Mouse (Mus musculus) midbrain, embryonic 11.5 days (tissue): ENCODE measurements at regions not wholly inside any gene's neighbourhood (a gene's known extent, or its start where the extent isn't known, plus 50 kb on each side); places are given as distances from the start of the nearest gene placed in this dataset.

Experiments
- ATAC-seq: fragments of 200-750 bp; cut with Nextera tagmentation; 2 replicates; pipeline ENCODE4 v1.8.0; 2017; ENCODE audit warnings: moderate TSS enrichment, moderate library complexity; ENCODE audit not compliant: low FRiP score
- DNase-seq: peaks from one replicate; pipeline ENCODE4 v3.0.0; 2015; ENCODE audit warnings: low spot score; ENCODE audit errors: missing footprints
- H3K27ac ChIP-seq: fragments of 300-500 bp; sonication (generic); 2 replicates; pipeline ENCODE4 v1.5.1; 2014; ENCODE audit warnings: low read depth, low read length
- H3K27me3 ChIP-seq: fragments of 300-500 bp; sonication (generic); 2 replicates; pipeline ENCODE4 v1.6.1; 2014; ENCODE audit warnings: mild to moderate bottlenecking, low read length, moderate library complexity, mixed read lengths; ENCODE audit not compliant: control insufficient read depth, insufficient read depth
- H3K36me3 ChIP-seq: fragments of 300-500 bp; sonication (generic); 2 replicates; pipeline ENCODE4 v1.6.1; 2014; ENCODE audit warnings: mild to moderate bottlenecking, low read length, moderate library complexity, mixed read lengths; ENCODE audit not compliant: control insufficient read depth, insufficient read depth
- H3K4me1 ChIP-seq: fragments of 300-500 bp; sonication (generic); 2 replicates; pipeline ENCODE4 v1.6.1; 2014; ENCODE audit warnings: low read length; ENCODE audit not compliant: control insufficient read depth, insufficient read depth
- H3K4me2 ChIP-seq: fragments of 300-500 bp; sonication (generic); 2 replicates; pipeline ENCODE4 v1.6.1; 2014; ENCODE audit warnings: mild to moderate bottlenecking, moderate library complexity
- H3K4me3 ChIP-seq: fragments of 300-500 bp; sonication (generic); 2 replicates; pipeline ENCODE4 v1.5.1; 2014; ENCODE audit warnings: low read depth, low read length
- H3K9ac ChIP-seq: fragments of 300-500 bp; sonication (generic); 2 replicates; pipeline ENCODE4 v1.6.1; 2014; ENCODE audit warnings: low read length
- H3K9me3 ChIP-seq: fragments of 300-500 bp; sonication (generic); 2 replicates; pipeline ENCODE4 v1.6.1; 2016; ENCODE audit warnings: low read length; ENCODE audit not compliant: control insufficient read depth
- WGBS: fragments of 180-500 bp; shearing (Covaris S2); extraction: QIAGEN DNeasy Blood & Tissue Kit; methylation state at CpG from one replicate; pipeline ENCODE4 v1.1.7; 2014; 5-methylcytosine and 5-hydroxymethylcytosine counted together

GRCm38 (mm10) chr3:143599120-143599519, 605.9 kb downstream of the Lmo4 start:
- DNase-seq (peak; percentile 73), ATAC-seq (no peak)
- 50% methylated on average over 2 of the region's 2 CpGs for whole genome bisulfite sequencing
- H3K4me3 ChIP-seq: no peak overlapping the region
- no peaks in the 10 kb centered on the region; the same call in 1 of the 2 replicates for H3K27me3 ChIP-seq
- no peaks in the 10 kb centered on the region for H3K9me3 ChIP-seq
- peaks cover 8% of the 10 kb centered on the region; the same call in 1 of the 2 replicates for H3K4me1 ChIP-seq
- no peak overlapping the region for H3K9ac ChIP-seq
- no peak overlapping the region for H3K27ac ChIP-seq
- no peaks in the 10 kb centered on the region for H3K36me3 ChIP-seq
- no peak overlapping the region for H3K4me2 ChIP-seq

- ATAC-seq (peak; percentile 68), DNase-seq (peak; percentile 84)
- Histone ChIP-seq H3K27me3 (no peaks in the 10 kb centered on the region; the same call in 1 of the 2 replicates), H3K4me1 (peaks cover 8% of the 10 kb centered on the region; the same call in 1 of the 2 replicates), H3K9ac (no peak overlapping the region), H3K36me3 (no peaks in the 10 kb centered on the region), H3K27ac (no peak overlapping the region), H3K4me3 (no peak overlapping the region), H3K9me3 (no peaks in the 10 kb centered on the region), H3K4me2 (no peak overlapping the region)
- 10% methylated on average over 11 of the region's 11 CpGs for WGBS
These were observed 607.9 kb downstream of the Lmo4 start for GRCm38 (mm10) chr3:143596949-143597593.

- Histone ChIP-seq H3K27ac (no peak overlapping the region), H3K4me3 (no peak overlapping the region), H3K4me1 (peaks cover 8% of the 10 kb centered on the region; the same call in 1 of the 2 replicates), H3K9me3 (no peaks in the 10 kb centered on the region), H3K4me2 (no peak overlapping the region), H3K9ac (no peak overlapping the region), H3K27me3 (no peaks in the 10 kb centered on the region; the same call in 1 of the 2 replicates), H3K36me3 (no peaks in the 10 kb centered on the region)
- peak; percentile 73 for DNase-seq
- WGBS: 77% methylated on average over 5 of the region's 5 CpGs
- ATAC-seq: no peak
These were observed 608.9 kb downstream of the Lmo4 start for GRCm38 (mm10) chr3:143596011-143596683.

- Histone ChIP-seq H3K9me3 (no peaks in the 10 kb centered on the region), H3K4me3 (no peak overlapping the region), H3K27ac (no peak overlapping the region), H3K4me1 (peaks cover 8% of the 10 kb centered on the region; the same call in 1 of the 2 replicates), H3K4me2 (no peak overlapping the region), H3K36me3 (no peaks in the 10 kb centered on the region), H3K9ac (no peak overlapping the region), H3K27me3 (no peaks in the 10 kb centered on the region; the same call in 1 of the 2 replicates)
- no peak for ATAC-seq
- 88% methylated on average over 2 of the region's 2 CpGs for WGBS
- peak; percentile 51 for DNase-seq
These were observed 609.9 kb downstream of the Lmo4 start for GRCm38 (mm10) chr3:143595081-143595480.

GRCm38 (mm10) chr3:143594676-143595075, 610.3 kb downstream of the Lmo4 start:
- no peak overlapping the region for H3K4me2 ChIP-seq
- ATAC-seq (no peak), DNase-seq (peak; percentile 61)
- H3K4me1 ChIP-seq: peaks cover 8% of the 10 kb centered on the region; the same call in 1 of the 2 replicates
- H3K9ac ChIP-seq: no peak overlapping the region
- H3K9me3 ChIP-seq: no peaks in the 10 kb centered on the region
- H3K36me3 ChIP-seq: no peaks in the 10 kb centered on the region
- H3K27me3 ChIP-seq: no peaks in the 10 kb centered on the region; the same call in 1 of the 2 replicates
- H3K27ac ChIP-seq: no peak overlapping the region
- no peak overlapping the region for H3K4me3 ChIP-seq
- 83% methylated on average over 7 of the region's 7 CpGs for WGBS

GRCm38 (mm10) chr3:143586653-143587052, 618.4 kb downstream of the Lmo4 start:
- Histone ChIP-seq H3K4me1 (no peaks in the 10 kb centered on the region), H3K36me3 (no peaks in the 10 kb centered on the region), H3K27ac (no peak overlapping the region), H3K27me3 (no peaks in the 10 kb centered on the region), H3K4me3 (no peak overlapping the region), H3K4me2 (no peak overlapping the region), H3K9me3 (no peaks in the 10 kb centered on the region), H3K9ac (no peak overlapping the region)
- 84% methylated on average over 5 of the region's 5 CpGs for WGBS
- ATAC-seq: no peak
- peak; percentile 61 for DNase-seq

- WGBS: 84% methylated on average over 6 of the region's 6 CpGs
- no peak overlapping the region for H3K4me2 ChIP-seq
- H3K4me3 ChIP-seq: no peak overlapping the region
- no peak overlapping the region for H3K27ac ChIP-seq
- H3K27me3 ChIP-seq: no peaks in the 10 kb centered on the region
- DNase-seq (peak; percentile 12), ATAC-seq (no peak)
- no peaks in the 10 kb centered on the region for H3K36me3 ChIP-seq
- H3K9ac ChIP-seq: no peak overlapping the region
- no peaks in the 10 kb centered on the region for H3K9me3 ChIP-seq
- no peaks in the 10 kb centered on the region for H3K4me1 ChIP-seq
These were observed 620.1 kb downstream of the Lmo4 start for GRCm38 (mm10) chr3:143584692-143585603.

GRCm38 (mm10) chr3:143576338-143577007, 628.5 kb downstream of the Lmo4 start:
- ATAC-seq: no peak
- no peak overlapping the region for H3K27ac ChIP-seq
- no peak overlapping the region for H3K9ac ChIP-seq
- H3K4me3 ChIP-seq: no peak overlapping the region
- no peaks in the 10 kb centered on the region for H3K36me3 ChIP-seq
- WGBS: 90% methylated on average over 7 of the region's 7 CpGs
- H3K27me3 ChIP-seq: no peaks in the 10 kb centered on the region
- H3K4me1 ChIP-seq: no peaks in the 10 kb centered on the region
- H3K9me3 ChIP-seq: no peaks in the 10 kb centered on the region
- no peak for DNase-seq
- no peak overlapping the region for H3K4me2 ChIP-seq
